Comparison of ENCODE assay signal across 7 mouse cellular contexts in genomic region chr12:104472601-104473424, GRCm38 (mm10). TPM values are rescaled to one million over a fixed set of nuclear protein-coding genes. Genes with fewer than 3 reads are reported as not detected.
A peak's percentile ranks its signal among the peaks of the same experiment; 100 is the strongest.
DNase-seq lines count a peak whose midpoint lies in the region; ATAC-seq and TF ChIP-seq lines count a peak whose summit lies in the region.

TSS of gene Gsc (minus strand) at chr12:104473330.

- no peak within 1 kb of the TSS for H3K27ac ChIP-seq in forebrain, embryonic 11.5 days (ENCODE audit: low read depth, low read length)
- no peak within 1 kb of the TSS for H3K27ac ChIP-seq in hindbrain, embryonic 15.5 days (replicated peaks)
- H3K27ac ChIP-seq in liver, embryonic 15.5 days (replicated peaks), result no peak within 1 kb of the TSS

- H3ac ChIP-seq in C2C12 (ENCODE audit: control insufficient read depth, insufficient read length, low read depth), result no peak within 1 kb of the TSS

- no peaks in the 10 kb centered on the region for H3K36me3 ChIP-seq in C2C12 (ENCODE audit: control insufficient read depth, insufficient read depth)
- H3K36me3 ChIP-seq in E14TG2a.4 (ENCODE audit: insufficient read depth, low read length), result no peaks in the 10 kb centered on the region
- H3K36me3 ChIP-seq in forebrain, embryonic 11.5 days (ENCODE audit: control insufficient read depth, insufficient read depth, low read length), result no peaks in the 10 kb centered on the region
- no peaks in the 10 kb centered on the region for H3K36me3 ChIP-seq in hindbrain, embryonic 15.5 days
- no peaks in the 10 kb centered on the region for H3K36me3 ChIP-seq in liver, embryonic 15.5 days (replicated peaks)

- H3K4me2 ChIP-seq in forebrain, embryonic 11.5 days (ENCODE audit: low read depth, low read length, severe bottlenecking), result peak within 1 kb of the TSS; percentile 89
- peak within 1 kb of the TSS; percentile 69 for H3K4me2 ChIP-seq in hindbrain, embryonic 15.5 days
- peak within 1 kb of the TSS; percentile 66 for H3K4me2 ChIP-seq in liver, embryonic 15.5 days

- no peaks in the 10 kb centered on the region for H3K79me3 ChIP-seq in C2C12 (ENCODE audit: low read depth)

- DNase-seq in forebrain, embryonic 11.5 days (ENCODE audit: low spot score), result peak; percentile 84
- DNase-seq in skeletal muscle tissue, adult 2 months (ENCODE audit: low read depth, low spot score), result peak; percentile 33

- H3K4me3 ChIP-seq in C2C12 (ENCODE audit: insufficient read depth, poor library complexity, severe bottlenecking) (peak within 1 kb of the TSS; percentile 11), E14TG2a.4 (replicated peaks; ENCODE audit: low read length) (peak within 1 kb of the TSS; percentile 77)
- peak within 1 kb of the TSS; percentile 44 for H3K4me3 ChIP-seq in forebrain, embryonic 11.5 days (ENCODE audit: low read depth, low read length)
- H3K4me3 ChIP-seq in hindbrain, embryonic 15.5 days, result peak within 1 kb of the TSS; percentile 38
- H3K4me3 ChIP-seq in liver, embryonic 15.5 days (replicated peaks), result peak within 1 kb of the TSS; percentile 48

- H3K79me2 ChIP-seq in C2C12 (ENCODE audit: control insufficient read depth, insufficient read depth), result no peaks in the 10 kb centered on the region

- peaks cover 60% of the 10 kb centered on the region for H3K4me1 ChIP-seq in E14TG2a.4 (replicated peaks; ENCODE audit: low read depth, low read length)
- H3K4me1 ChIP-seq in forebrain, embryonic 11.5 days (replicated peaks; ENCODE audit: control insufficient read depth, insufficient read depth, low read length), result peaks cover 26% of the 10 kb centered on the region
- H3K4me1 ChIP-seq in hindbrain, embryonic 15.5 days (replicated peaks), result peaks cover 28% of the 10 kb centered on the region
- 0 out of 2 replicates have a peak, but pooled peaks cover 3% of the 10 kb centered on the region for H3K4me1 ChIP-seq in liver, embryonic 15.5 days (replicated peaks)

- WGBS in forebrain, embryonic 11.5 days, result under 1% methylated on average over 86 of the region's 97 CpGs
- WGBS in hindbrain, embryonic 15.5 days, result under 1% methylated on average over 87 of the region's 97 CpGs
- under 1% methylated on average over 96 of the region's 97 CpGs for WGBS in liver, embryonic 15.5 days (ENCODE audit: insufficient replicate concordance)

- peak within 1 kb of the TSS; percentile 55 for H3K9ac ChIP-seq in forebrain, embryonic 11.5 days (ENCODE audit: low read length)
- H3K9ac ChIP-seq in hindbrain, embryonic 15.5 days, result no peak within 1 kb of the TSS
- no peak within 1 kb of the TSS for H3K9ac ChIP-seq in liver, embryonic 15.5 days

- TF ChIP-seq CTCF in C2C12 (IDR thresholded peaks at IDR 0.05; ENCODE audit: control insufficient read depth, insufficient read depth, insufficient read length) (no peak), E14TG2a.4 (conservative IDR thresholded peaks at IDR 0.05; ENCODE audit: low read length) (no peak)

- H3K9me3 ChIP-seq in E14TG2a.4 (ENCODE audit: low read length), result no peaks in the 10 kb centered on the region
- no peaks in the 10 kb centered on the region for H3K9me3 ChIP-seq in forebrain, embryonic 11.5 days (ENCODE audit: control insufficient read depth, low read length)
- H3K9me3 ChIP-seq in hindbrain, embryonic 15.5 days, result no peaks in the 10 kb centered on the region
- H3K9me3 ChIP-seq in liver, embryonic 15.5 days (replicated peaks), result no peaks in the 10 kb centered on the region

- peaks cover 45% of the 10 kb centered on the region for H3K27me3 ChIP-seq in C2C12 (ENCODE audit: control insufficient read depth, insufficient read depth, insufficient read length)
- peaks cover 88% of the 10 kb centered on the region for H3K27me3 ChIP-seq in E14TG2a.4 (ENCODE audit: insufficient read depth, low read length)
- H3K27me3 ChIP-seq in forebrain, embryonic 11.5 days (ENCODE audit: control insufficient read depth, insufficient read depth, low read length), result peaks cover 87% of the 10 kb centered on the region
- peaks cover 63% of the 10 kb centered on the region for H3K27me3 ChIP-seq in hindbrain, embryonic 15.5 days
- H3K27me3 ChIP-seq in liver, embryonic 15.5 days, result peaks cover 97% of the 10 kb centered on the region

- ATAC-seq in forebrain, embryonic 11.5 days (replicated peaks; ENCODE audit: low FRiP score), result peak; percentile 61
- ATAC-seq in hindbrain, embryonic 15.5 days (ENCODE audit: low FRiP score, low read depth), result 0 out of 2 replicates have a peak, but pooled peaks have one; percentile 55
- ATAC-seq in liver, embryonic 15.5 days (ENCODE audit: insufficient read depth), result no peak
- ATAC-seq in megakaryocyte-erythroid progenitor cell, adult 5-6 weeks (replicated peaks; ENCODE audit: low FRiP score, low TSS enrichment, poor library complexity, severe bottlenecking), result no peak

TF ChIP-seq in C2C12, 6 proteins besides CTCF, POLR2A, EP300 and RAD21:
- no peak for TF ChIP-seq MYOG (IDR thresholded peaks at IDR 0.05; ENCODE audit: control insufficient read depth, extremely low read depth, insufficient read length)
- TF ChIP-seq CEBPB (IDR thresholded peaks at IDR 0.05; ENCODE audit: low read depth), result no peak
- TF ChIP-seq MYOD1 (IDR thresholded peaks at IDR 0.05; ENCODE audit: control insufficient read depth, insufficient read length, low read depth), result no peak
- no peak for TF ChIP-seq USF1 (IDR thresholded peaks at IDR 0.05; ENCODE audit: low read depth)
- TF ChIP-seq FOSL1 (IDR thresholded peaks at IDR 0.05; ENCODE audit: insufficient read depth, low read length, poor library complexity, severe bottlenecking), result no peak
- no peak for TF ChIP-seq MAX (IDR thresholded peaks at IDR 0.05)

RNA-seq across cellular contexts. Expression of gene Gsc, which starts in this region (rescaled TPM):
- not detected for polyA plus RNA-seq in C2C12 (2012; fragmentation: generic; extraction: Trizol)
- polyA plus RNA-seq in forebrain, embryonic 11.5 days (2014; fragmentation: Nextera tagmentation; extraction: Ambion mirVana), result 0.71 and 1.2 TPM in 2 replicates
- polyA plus RNA-seq in hindbrain, embryonic 15.5 days (2015; fragmentation: Nextera tagmentation; extraction: Ambion mirVana), result 0.16 and 0.21 TPM in 2 replicates
- polyA plus RNA-seq in liver, embryonic 15.5 days (2015; fragmentation: Nextera tagmentation; extraction: Ambion mirVana), result not detected in 2 replicates
- total RNA-seq in megakaryocyte-erythroid progenitor cell, adult 5-6 weeks (2014; fragmentation: Nextera tagmentation), result not detected in 2 replicates
- total RNA-seq in megakaryocyte-erythroid progenitor cell, adult 5-6 weeks (2017), result not detected in 2 replicates

Comparison
In these comparisons a context has a peak if more than half of its experiments do, and no peak if none do; other contexts are left out.
1. Peak in ATAC-seq, H3K4me3 ChIP-seq and H3K4me2 ChIP-seq in hindbrain, embryonic 15.5 days; RNA of the gene not detected or under 1 TPM.
2. H3K4me3 ChIP-seq: peak in every context shown above with its lines; median percentile 77 in E14TG2a.4; 48 in liver, embryonic 15.5 days; 44 in forebrain, embryonic 11.5 days; 38 in hindbrain, embryonic 15.5 days; 11 in C2C12.